Mouse (Mus musculus) heart, postnatal 0 days (tissue): ENCODE data around the gene Mrgbp. TPM values are rescaled to one million over a fixed set of nuclear protein-coding genes. Genes with fewer than 3 reads are reported as not detected.
A peak's percentile ranks its signal among the peaks of the same experiment; 100 is the strongest.

ENCODE experiments used
- ATAC-seq: fragments of 200-750 bp; cut with Nextera tagmentation; 2 replicates; pipeline ENCODE4 v1.8.0; 2017; ENCODE audit warnings: low read depth, moderate number of reproducible peaks, moderate library complexity; ENCODE audit not compliant: insufficient read depth
- DNase-seq: peaks from one replicate; pipeline ENCODE4 v3.0.0-alpha.2; 2016; ENCODE audit warnings: low spot score
- H3K27ac ChIP-seq: fragments of 300-500 bp; sonication (generic); 2 replicates; pipeline ENCODE4 v1.5.1; 2014; ENCODE audit warnings: low read depth, mild to moderate bottlenecking
- H3K27me3 ChIP-seq: fragments of 300-500 bp; sonication (generic); 2 replicates; pipeline ENCODE4 v1.6.1; 2014; ENCODE audit warnings: low read length, mixed read lengths; ENCODE audit not compliant: control insufficient read depth, insufficient read depth
- H3K36me3 ChIP-seq: fragments of 300-500 bp; sonication (generic); replicated peaks from 2 replicates; pipeline ENCODE4 v1.6.1; 2014; ENCODE audit warnings: low read length, mixed read lengths; ENCODE audit not compliant: control insufficient read depth, insufficient read depth
- H3K4me1 ChIP-seq: fragments of 300-500 bp; sonication (generic); 2 replicates; pipeline ENCODE4 v1.6.1; 2014; ENCODE audit warnings: antibody characterized with exemption; ENCODE audit not compliant: control insufficient read depth, insufficient read depth
- H3K4me2 ChIP-seq: fragments of 300-500 bp; sonication (generic); 2 replicates; pipeline ENCODE4 v1.6.1; 2014; ENCODE audit warnings: low read depth, mild to moderate bottlenecking, low read length, moderate library complexity
- H3K4me3 ChIP-seq: fragments of 300-500 bp; sonication (generic); 2 replicates; pipeline ENCODE4 v1.5.1; 2014; ENCODE audit warnings: low read depth, low read length
- H3K9ac ChIP-seq: fragments of 300-500 bp; sonication (generic); replicated peaks from 2 replicates; pipeline ENCODE4 v1.6.1; 2014; ENCODE audit warnings: low read depth, low read length, mixed read lengths
- H3K9me3 ChIP-seq: fragments of 300-500 bp; sonication (generic); replicated peaks from 2 replicates; pipeline ENCODE4 v1.6.1; 2016; ENCODE audit warnings: low read length; ENCODE audit not compliant: control insufficient read depth
- CTCF ChIP-seq: IDR thresholded peaks from 2 replicates; pipeline ENCODE4 v1.5.1; 2016; ENCODE audit warnings: antibody characterized with exemption, control low read depth, low read depth
- EP300 ChIP-seq: IDR thresholded peaks from 2 replicates; pipeline ENCODE4 v1.6.1; 2016; ENCODE audit warnings: antibody characterized with exemption, low read depth
- WGBS: fragments of 180-500 bp; shearing (Covaris S2); extraction: QIAGEN DNeasy Blood & Tissue Kit; methylation state at CpG from one replicate; pipeline ENCODE4 v1.1.7; 2014; 5-methylcytosine and 5-hydroxymethylcytosine counted together
- polyA plus RNA-seq: library from polyadenylated mRNA; unstranded; fragments of >200 nt; fragmentation: Nextera tagmentation; extraction: Ambion mirVana; gene quantifications from 2 replicates; pipeline ENCODE4 v1.2.1, GENCODE M21; 2015
- total RNA-seq: library from RNA; depleted of rRNA; stranded (reverse); fragments of >200 nt; gene quantifications from 2 replicates; pipeline ENCODE4 v1.2.3, GENCODE M21; 2014; ENCODE audit warnings: low replicate concordance

Mrgbp gene
- total and polyA plus RNA-seq, 2 experiments from 2014 or later = 20.5 to 54.3 TPM

- WGBS = 44% methylated on average over 5 of the region's 5 CpGs
Observed at GRCm38 (mm10) chr2:180562146-180562545, 19.0 kb upstream of the Mrgbp start.

GRCm38 (mm10) chr2:180563296-180563695, 17.8 kb upstream of the Mrgbp start:
- ATAC-seq = no peak
- H3K4me2 ChIP-seq = no peak overlapping the region
- H3K27me3 ChIP-seq = no peaks in the 10 kb centered on the region
- H3K9me3 ChIP-seq = no peaks in the 10 kb centered on the region
- DNase-seq = no peak
- H3K4me1 ChIP-seq = no peaks in the 10 kb centered on the region
- H3K27ac ChIP-seq = no peak overlapping the region
- TF ChIP-seq CTCF = no peak
- TF ChIP-seq EP300 = no peak
- no peaks in the 10 kb centered on the region for H3K36me3 ChIP-seq
- WGBS = 45% methylated on average over 6 of the region's 6 CpGs
- H3K9ac ChIP-seq = no peak overlapping the region
- no peak overlapping the region for H3K4me3 ChIP-seq

More at GRCm38 (mm10) chr2:180562146-180562545, 19.0 kb upstream of the Mrgbp start:
- Histone ChIP-seq H3K4me2 (no peak overlapping the region), H3K9ac (no peak overlapping the region), H3K4me1 (no peaks in the 10 kb centered on the region), H3K27me3 (no peaks in the 10 kb centered on the region), H3K9me3 (no peaks in the 10 kb centered on the region), H3K36me3 (no peaks in the 10 kb centered on the region), H3K4me3 (no peak overlapping the region), H3K27ac (no peak overlapping the region)
- ATAC-seq (no peak), DNase-seq (no peak)
- TF ChIP-seq EP300 (no peak), CTCF (peak; percentile 11; the same call in 1 of the 2 replicates)

GRCm38 (mm10) chr2:180563841-180564240, 17.3 kb upstream of the Mrgbp start:
- H3K9me3 ChIP-seq = no peaks in the 10 kb centered on the region
- TF ChIP-seq CTCF (no peak), EP300 (no peak)
- no peaks in the 10 kb centered on the region for H3K36me3 ChIP-seq
- no peak overlapping the region for H3K9ac ChIP-seq
- H3K4me2 ChIP-seq = no peak overlapping the region
- 0 out of 2 replicates have a peak, but pooled peaks cover 1% of the 10 kb centered on the region for H3K4me1 ChIP-seq
- DNase-seq (no peak), ATAC-seq (no peak)
- WGBS = 37% methylated on average over 5 of the region's 5 CpGs
- H3K4me3 ChIP-seq = no peak overlapping the region
- H3K27me3 ChIP-seq = no peaks in the 10 kb centered on the region
- no peak overlapping the region for H3K27ac ChIP-seq

GRCm38 (mm10) chr2:180566240-180566913, 14.7 kb upstream of the Mrgbp start:
- TF ChIP-seq CTCF = peak; percentile 77
- no peak for TF ChIP-seq EP300
- H3K9me3 ChIP-seq = no peaks in the 10 kb centered on the region
- 32% methylated on average over 13 of the region's 13 CpGs for WGBS
- no peak overlapping the region for H3K27ac ChIP-seq
- 0 out of 2 replicates have a peak, but pooled peaks cover 5% of the 10 kb centered on the region for H3K4me1 ChIP-seq
- no peak overlapping the region for H3K4me2 ChIP-seq
- no peaks in the 10 kb centered on the region for H3K36me3 ChIP-seq
- peak; percentile 39 for DNase-seq
- no peak overlapping the region for H3K4me3 ChIP-seq
- no peak overlapping the region for H3K9ac ChIP-seq
- H3K27me3 ChIP-seq = no peaks in the 10 kb centered on the region
- ATAC-seq = peak; percentile 58; the same call in 1 of the 2 replicates

GRCm38 (mm10) chr2:180569028-180569643, 12.0 kb upstream of the Mrgbp start:
- DNase-seq = peak; percentile 47
- 0 out of 2 replicates have a peak, but pooled peaks cover 5% of the 10 kb centered on the region for H3K4me1 ChIP-seq
- no peak overlapping the region for H3K4me3 ChIP-seq
- no peaks in the 10 kb centered on the region for H3K9me3 ChIP-seq
- H3K4me2 ChIP-seq = no peak overlapping the region
- H3K27me3 ChIP-seq = no peaks in the 10 kb centered on the region
- H3K9ac ChIP-seq = no peak overlapping the region
- TF ChIP-seq CTCF = no peak
- peak; percentile 58; the same call in 1 of the 2 replicates for ATAC-seq
- H3K36me3 ChIP-seq = no peaks in the 10 kb centered on the region
- H3K27ac ChIP-seq = no peak overlapping the region
- WGBS = 9% methylated on average over 3 of the region's 3 CpGs

- no peak overlapping the region for H3K4me3 ChIP-seq
- ATAC-seq (no peak), DNase-seq (no peak)
- WGBS = 34% methylated on average over 4 of the region's 4 CpGs
- TF ChIP-seq CTCF (no peak), EP300 (no peak)
- H3K27ac ChIP-seq = no peak overlapping the region
- no peaks in the 10 kb centered on the region for H3K36me3 ChIP-seq
- H3K4me1 ChIP-seq = no peaks in the 10 kb centered on the region
- no peak overlapping the region for H3K9ac ChIP-seq
- H3K9me3 ChIP-seq = no peaks in the 10 kb centered on the region
- no peaks in the 10 kb centered on the region for H3K27me3 ChIP-seq
- H3K4me2 ChIP-seq = no peak overlapping the region
Observed at GRCm38 (mm10) chr2:180576482-180576881, 4.6 kb upstream of the Mrgbp start.
